Mouse (Mus musculus): ENCODE results near the gene Gbx1. TPM values are rescaled to one million over a fixed set of nuclear protein-coding genes. Genes with fewer than 3 reads are reported as not detected.
A peak's percentile ranks its signal among the peaks of the same experiment; 100 is the strongest.

Gene Gbx1
- polyA plus RNA-seq, 1 experiment from 2014 or later = 0.04 TPM

- peak; percentile 32; the same call in 1 of the 2 replicates for ATAC-seq (replicated peaks; ENCODE audit: insufficient number of reproducible peaks, low FRiP score, low TSS enrichment)
- H3K4me1 ChIP-seq (ENCODE audit: control insufficient read depth, insufficient read depth, low read length) = peaks cover 15% of the 10 kb centered on the region
- WGBS (ENCODE audit: insufficient replicate concordance) = 13% methylated on average over 4 of the region's 4 CpGs
- H3K4me2 ChIP-seq = no peak overlapping the region
- H3K9ac ChIP-seq (ENCODE audit: low read depth, low read length) = no peak overlapping the region
- no peak overlapping the region for H3K27ac ChIP-seq (ENCODE audit: low read depth, low read length)
- H3K4me3 ChIP-seq (ENCODE audit: low read depth, low read length) = no peak overlapping the region
- H3K27me3 ChIP-seq (ENCODE audit: control insufficient read depth, insufficient read depth, low read length) = peaks cover 5% of the 10 kb centered on the region; the same call in 1 of the 2 replicates
- H3K36me3 ChIP-seq (ENCODE audit: control insufficient read depth, insufficient read depth, low read length) = peaks cover 25% of the 10 kb centered on the region
- no peaks in the 10 kb centered on the region for H3K9me3 ChIP-seq (replicated peaks; ENCODE audit: control insufficient read depth, low read length)
Measured at GRCm38 (mm10) chr5:24481647-24482046, 45.4 kb downstream of the Gbx1 start.

DNA sequence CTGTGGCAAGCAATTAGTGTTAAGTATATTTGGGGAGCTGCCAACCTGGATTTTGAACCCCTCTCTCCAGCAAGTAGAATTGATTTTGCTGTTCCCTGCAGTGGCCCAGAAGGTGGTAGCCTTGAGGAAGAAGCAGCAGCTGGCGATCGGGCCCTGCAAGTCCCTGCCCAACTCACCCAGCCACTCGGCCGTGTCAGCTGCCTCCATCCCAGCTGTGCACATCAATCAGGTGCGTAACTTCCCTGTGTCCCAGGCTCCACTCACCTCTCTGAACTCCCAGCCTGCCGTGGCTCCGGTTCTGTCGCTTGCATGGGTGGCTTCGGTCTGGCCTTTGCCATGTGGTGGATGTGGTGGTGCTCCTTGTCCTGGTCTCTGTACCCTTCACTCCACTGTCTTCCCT lies 49.1 kb downstream of the Gbx1 start:
- no peak for ATAC-seq (replicated peaks; ENCODE audit: insufficient number of reproducible peaks, low FRiP score, low TSS enrichment)
- Histone ChIP-seq H3K27me3 (ENCODE audit: control insufficient read depth, insufficient read depth, low read length) (peaks cover 9% of the 10 kb centered on the region), H3K9ac (ENCODE audit: low read depth, low read length) (no peak overlapping the region), H3K9me3 (replicated peaks; ENCODE audit: control insufficient read depth, low read length) (no peaks in the 10 kb centered on the region), H3K4me2 (no peak overlapping the region), H3K36me3 (ENCODE audit: control insufficient read depth, insufficient read depth, low read length) (peaks cover 23% of the 10 kb centered on the region), H3K4me3 (ENCODE audit: low read depth, low read length) (no peak overlapping the region), H3K27ac (ENCODE audit: low read depth, low read length) (no peak overlapping the region), H3K4me1 (ENCODE audit: control insufficient read depth, insufficient read depth, low read length) (peaks cover 39% of the 10 kb centered on the region)
- 91% methylated on average over 9 of the region's 9 CpGs for WGBS (ENCODE audit: insufficient replicate concordance)

- no peak overlapping the region; the same call in 1 of the 2 replicates for H3K4me3 ChIP-seq (ENCODE audit: low read depth, low read length)
- H3K4me1 ChIP-seq (ENCODE audit: control insufficient read depth, insufficient read depth, low read length) = peaks cover 38% of the 10 kb centered on the region
- peak overlapping the region; percentile 96 for H3K4me2 ChIP-seq
- WGBS (ENCODE audit: insufficient replicate concordance) = 56% methylated on average over 6 of the region's 6 CpGs
- H3K27me3 ChIP-seq (ENCODE audit: control insufficient read depth, insufficient read depth, low read length) = peaks cover 9% of the 10 kb centered on the region
- H3K27ac ChIP-seq (ENCODE audit: low read depth, low read length) = no peak overlapping the region
- no peak; the same call in 1 of the 2 replicates for ATAC-seq (replicated peaks; ENCODE audit: insufficient number of reproducible peaks, low FRiP score, low TSS enrichment)
- H3K36me3 ChIP-seq (ENCODE audit: control insufficient read depth, insufficient read depth, low read length) = peaks cover 19% of the 10 kb centered on the region
- H3K9me3 ChIP-seq (replicated peaks; ENCODE audit: control insufficient read depth, low read length) = no peaks in the 10 kb centered on the region
- H3K9ac ChIP-seq (ENCODE audit: low read depth, low read length) = peak overlapping the region; percentile 22; the same call in 1 of the 2 replicates
Measured at GRCm38 (mm10) chr5:24475476-24476241, 51.3 kb downstream of the Gbx1 start.

GRCm38 (mm10) chr5:24474723-24475261 lies 52.2 kb downstream of the Gbx1 start:
- Histone ChIP-seq H3K36me3 (ENCODE audit: control insufficient read depth, insufficient read depth, low read length) (peaks cover 13% of the 10 kb centered on the region), H3K4me3 (ENCODE audit: low read depth, low read length) (peak overlapping the region; percentile 56), H3K9ac (ENCODE audit: low read depth, low read length) (peak overlapping the region; percentile 69), H3K4me1 (ENCODE audit: control insufficient read depth, insufficient read depth, low read length) (peaks cover 38% of the 10 kb centered on the region), H3K27me3 (ENCODE audit: control insufficient read depth, insufficient read depth, low read length) (peaks cover 9% of the 10 kb centered on the region), H3K4me2 (peak overlapping the region; percentile 96), H3K27ac (ENCODE audit: low read depth, low read length) (no peak overlapping the region), H3K9me3 (replicated peaks; ENCODE audit: control insufficient read depth, low read length) (no peaks in the 10 kb centered on the region)
- 0 out of 2 replicates have a peak, but pooled peaks have one; percentile 19 for ATAC-seq (replicated peaks; ENCODE audit: insufficient number of reproducible peaks, low FRiP score, low TSS enrichment)
- 1% methylated on average over 62 of the region's 67 CpGs for WGBS (ENCODE audit: insufficient replicate concordance)

GRCm38 (mm10) chr5:24474025-24474722 lies 52.8 kb downstream of the Gbx1 start:
- no peak for ATAC-seq (replicated peaks; ENCODE audit: insufficient number of reproducible peaks, low FRiP score, low TSS enrichment)
- peaks cover 41% of the 10 kb centered on the region for H3K4me1 ChIP-seq (ENCODE audit: control insufficient read depth, insufficient read depth, low read length)
- peak overlapping the region; percentile 69 for H3K9ac ChIP-seq (ENCODE audit: low read depth, low read length)
- WGBS (ENCODE audit: insufficient replicate concordance) = 1% methylated on average over 67 of the region's 77 CpGs
- no peaks in the 10 kb centered on the region for H3K9me3 ChIP-seq (replicated peaks; ENCODE audit: control insufficient read depth, low read length)
- H3K4me2 ChIP-seq = peak overlapping the region; percentile 96
- peak overlapping the region; percentile 56 for H3K4me3 ChIP-seq (ENCODE audit: low read depth, low read length)
- peaks cover 9% of the 10 kb centered on the region for H3K27me3 ChIP-seq (ENCODE audit: control insufficient read depth, insufficient read depth, low read length)
- no peak overlapping the region for H3K27ac ChIP-seq (ENCODE audit: low read depth, low read length)
- peaks cover 10% of the 10 kb centered on the region for H3K36me3 ChIP-seq (ENCODE audit: control insufficient read depth, insufficient read depth, low read length)

GRCm38 (mm10) chr5:24472884-24473619 lies 54.0 kb downstream of the Gbx1 start:
- 19% methylated on average over 7 of the region's 7 CpGs for WGBS (ENCODE audit: insufficient replicate concordance)
- peaks cover 9% of the 10 kb centered on the region for H3K27me3 ChIP-seq (ENCODE audit: control insufficient read depth, insufficient read depth, low read length)
- no peaks in the 10 kb centered on the region for H3K9me3 ChIP-seq (replicated peaks; ENCODE audit: control insufficient read depth, low read length)
- ATAC-seq (replicated peaks; ENCODE audit: insufficient number of reproducible peaks, low FRiP score, low TSS enrichment) = 0 out of 2 replicates have a peak, but pooled peaks have one; percentile 2
- H3K27ac ChIP-seq (ENCODE audit: low read depth, low read length) = 0 out of 2 replicates have a peak overlapping the region, but pooled peaks have one; percentile 22
- no peak overlapping the region for H3K9ac ChIP-seq (ENCODE audit: low read depth, low read length)
- H3K4me1 ChIP-seq (ENCODE audit: control insufficient read depth, insufficient read depth, low read length) = peaks cover 42% of the 10 kb centered on the region
- H3K36me3 ChIP-seq (ENCODE audit: control insufficient read depth, insufficient read depth, low read length) = peaks cover 5% of the 10 kb centered on the region
- no peak overlapping the region for H3K4me3 ChIP-seq (ENCODE audit: low read depth, low read length)
- peak overlapping the region; percentile 96 for H3K4me2 ChIP-seq

DNA sequence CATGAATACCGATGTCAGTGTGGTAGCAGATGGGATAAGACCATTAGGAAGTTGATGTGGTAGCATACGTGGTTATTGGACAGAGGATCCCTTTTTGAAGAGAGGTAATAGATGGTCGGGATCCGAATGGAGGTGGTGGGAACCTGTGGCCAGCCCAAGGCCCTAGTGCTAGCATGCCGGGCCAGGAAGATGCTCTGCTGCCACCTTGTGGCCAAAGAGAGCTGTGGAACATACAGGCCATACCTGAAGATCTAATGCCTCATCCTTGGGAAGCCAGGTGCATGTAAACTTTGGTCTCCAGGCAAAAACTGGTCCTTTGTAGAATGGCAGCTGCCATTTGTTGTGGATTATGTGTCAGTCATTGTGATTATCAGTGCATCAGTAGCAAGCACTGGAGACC lies 56.4 kb downstream of the Gbx1 start:
- peaks cover 40% of the 10 kb centered on the region for H3K4me1 ChIP-seq (ENCODE audit: control insufficient read depth, insufficient read depth, low read length)
- no peaks in the 10 kb centered on the region for H3K36me3 ChIP-seq (ENCODE audit: control insufficient read depth, insufficient read depth, low read length)
- 7% methylated on average over 5 of the region's 5 CpGs for WGBS (ENCODE audit: insufficient replicate concordance)
- H3K27ac ChIP-seq (ENCODE audit: low read depth, low read length) = no peak overlapping the region
- H3K27me3 ChIP-seq (ENCODE audit: control insufficient read depth, insufficient read depth, low read length) = peaks cover 9% of the 10 kb centered on the region
- no peak overlapping the region for H3K4me2 ChIP-seq
- no peak overlapping the region for H3K9ac ChIP-seq (ENCODE audit: low read depth, low read length)
- no peaks in the 10 kb centered on the region for H3K9me3 ChIP-seq (replicated peaks; ENCODE audit: control insufficient read depth, low read length)
- no peak overlapping the region for H3K4me3 ChIP-seq (ENCODE audit: low read depth, low read length)
- 0 out of 2 replicates have a peak, but pooled peaks have one; percentile 44 for ATAC-seq (replicated peaks; ENCODE audit: insufficient number of reproducible peaks, low FRiP score, low TSS enrichment)

GRCm38 (mm10) chr5:24466762-24467161 lies 60.2 kb downstream of the Gbx1 start:
- Histone ChIP-seq H3K4me3 (ENCODE audit: low read depth, low read length) (no peak overlapping the region), H3K27me3 (ENCODE audit: control insufficient read depth, insufficient read depth, low read length) (no peaks in the 10 kb centered on the region), H3K27ac (ENCODE audit: low read depth, low read length) (no peak overlapping the region), H3K9ac (ENCODE audit: low read depth, low read length) (no peak overlapping the region), H3K36me3 (ENCODE audit: control insufficient read depth, insufficient read depth, low read length) (no peaks in the 10 kb centered on the region), H3K9me3 (replicated peaks; ENCODE audit: control insufficient read depth, low read length) (no peaks in the 10 kb centered on the region), H3K4me2 (no peak overlapping the region), H3K4me1 (ENCODE audit: control insufficient read depth, insufficient read depth, low read length) (peaks cover 9% of the 10 kb centered on the region; the same call in 1 of the 2 replicates)
- 62% methylated on average over 12 of the region's 12 CpGs for WGBS (ENCODE audit: insufficient replicate concordance)
- ATAC-seq (replicated peaks; ENCODE audit: insufficient number of reproducible peaks, low FRiP score, low TSS enrichment) = no peak
